Mouse (Mus musculus) hindbrain, postnatal 0 days (tissue): ENCODE measurements around the gene Gng12. TPM values are rescaled to one million over a fixed set of nuclear protein-coding genes. Genes with fewer than 3 reads are reported as not detected.
"Not testable (repeated sequence)": the region's sequence is repeated elsewhere in the genome, so short reads cannot be mapped to it uniquely, and the experiment has no call there.

Experiments
- ATAC-seq: fragments of 200-750 bp; cut with Nextera tagmentation; 2 replicates; pipeline ENCODE4 v1.8.0; 2017; ENCODE audit warnings: mild to moderate bottlenecking, moderate TSS enrichment, moderate library complexity
- DNase-seq: peaks from one replicate; pipeline ENCODE4 v3.0.0-alpha.2; 2015; ENCODE audit warnings: low spot score
- H3K27ac ChIP-seq: fragments of 300-500 bp; sonication (generic); 2 replicates; pipeline ENCODE4 v1.5.1; 2014; ENCODE audit warnings: mild to moderate bottlenecking
- H3K27me3 ChIP-seq: fragments of 300-500 bp; sonication (generic); 2 replicates; pipeline ENCODE4 v1.6.1; 2014; ENCODE audit warnings: low read length, mixed read lengths; ENCODE audit not compliant: insufficient read depth
- H3K36me3 ChIP-seq: fragments of 300-500 bp; sonication (generic); 2 replicates; pipeline ENCODE4 v1.6.1; 2014; ENCODE audit warnings: low read length, mixed read lengths; ENCODE audit not compliant: insufficient read depth
- H3K4me1 ChIP-seq: fragments of 300-500 bp; sonication (generic); 2 replicates; pipeline ENCODE4 v1.6.1; 2014; ENCODE audit warnings: antibody characterized with exemption, low read length, mixed read lengths; ENCODE audit not compliant: insufficient read depth
- H3K4me2 ChIP-seq: fragments of 300-500 bp; sonication (generic); 2 replicates; pipeline ENCODE4 v1.6.1; 2014; ENCODE audit warnings: low read depth, mild to moderate bottlenecking, low read length, moderate library complexity, mixed read lengths
- H3K4me3 ChIP-seq: fragments of 300-500 bp; sonication (generic); 2 replicates; pipeline ENCODE4 v1.5.1; 2014; ENCODE audit warnings: low read length
- H3K9ac ChIP-seq: fragments of 300-500 bp; sonication (generic); replicated peaks from 2 replicates; pipeline ENCODE4 v1.6.1; 2014; ENCODE audit warnings: mild to moderate bottlenecking, low read length, moderate library complexity, mixed read lengths
- H3K9me3 ChIP-seq: fragments of 300-500 bp; sonication (generic); 2 replicates; pipeline ENCODE4 v1.6.1; 2016; ENCODE audit warnings: low read length, mixed read lengths
- CTCF ChIP-seq: IDR thresholded peaks from 2 replicates; pipeline ENCODE4 v1.5.1; 2016; ENCODE audit warnings: antibody characterized with exemption, control low read depth, low read depth
- WGBS: fragments of 180-500 bp; shearing (Covaris S2); extraction: QIAGEN DNeasy Blood & Tissue Kit; methylation state at CpG from one replicate; pipeline ENCODE4 v1.1.7; 2014; 5-methylcytosine and 5-hydroxymethylcytosine counted together
- polyA plus RNA-seq: library from polyadenylated mRNA; unstranded; fragments of >200 nt; fragmentation: Nextera tagmentation; extraction: Ambion mirVana; gene quantifications from 2 replicates; pipeline ENCODE4 v1.2.1, GENCODE M21; 2015
- total RNA-seq: library from RNA; depleted of rRNA; stranded (reverse); fragments of >200 nt; gene quantifications from 2 replicates; pipeline ENCODE4 v1.2.3, GENCODE M21; 2014

The Gng12 gene
- total and polyA plus RNA-seq, 2 experiments from 2014 or later: 43.5 to 91.4 TPM

GRCm38 (mm10) chr6:67018365-67018764, 122.2 kb downstream of the Gng12 start:
- no peak for TF ChIP-seq CTCF
- WGBS: 73% methylated on average over 4 of the region's 4 CpGs

GRCm38 (mm10) chr6:67019001-67019400, 122.8 kb downstream of the Gng12 start:
- DNase-seq, H3K27ac ChIP-seq: not testable (repeated sequence)
- WGBS: 81% methylated on average over 7 of the region's 7 CpGs

More at GRCm38 (mm10) chr6:67018365-67018764, 122.2 kb downstream of the Gng12 start:
- DNase-seq (no peak), ATAC-seq (no peak)
- H3K27me3 ChIP-seq: no peaks in the 10 kb centered on the region
- no peaks in the 10 kb centered on the region for H3K9me3 ChIP-seq
- H3K4me3 ChIP-seq: no peak overlapping the region
- no peak overlapping the region for H3K4me2 ChIP-seq
- no peak overlapping the region for H3K9ac ChIP-seq
- H3K36me3 ChIP-seq: no peaks in the 10 kb centered on the region
- H3K27ac ChIP-seq: no peak overlapping the region
- no peaks in the 10 kb centered on the region for H3K4me1 ChIP-seq

GRCm38 (mm10) chr6:67021308-67021707, 125.1 kb downstream of the Gng12 start:
- 87% methylated on average over 5 of the region's 5 CpGs for whole genome bisulfite sequencing
- ATAC-seq (no peak), DNase-seq (no peak)
- Histone ChIP-seq H3K4me2 (no peak overlapping the region), H3K9me3 (no peaks in the 10 kb centered on the region), H3K27ac (no peak overlapping the region), H3K36me3 (no peaks in the 10 kb centered on the region), H3K4me1 (no peaks in the 10 kb centered on the region), H3K4me3 (no peak overlapping the region), H3K9ac (no peak overlapping the region), H3K27me3 (no peaks in the 10 kb centered on the region)
- no peak for TF ChIP-seq CTCF

More at GRCm38 (mm10) chr6:67019001-67019400, 122.8 kb downstream of the Gng12 start:
- H3K4me2 ChIP-seq, H3K27me3 ChIP-seq, H3K9me3 ChIP-seq, H3K4me3 ChIP-seq, ATAC-seq, H3K9ac ChIP-seq, H3K4me1 ChIP-seq, H3K36me3 ChIP-seq: not testable (repeated sequence)

- no peak for TF ChIP-seq CTCF
- no peaks in the 10 kb centered on the region for H3K27me3 ChIP-seq
- H3K27ac ChIP-seq: no peak overlapping the region
- WGBS: 83% methylated on average over 4 of the region's 4 CpGs
- peak; percentile 43; the same call in 1 of the 2 replicates for ATAC-seq
- no peaks in the 10 kb centered on the region for H3K4me1 ChIP-seq
- H3K9me3 ChIP-seq: no peaks in the 10 kb centered on the region
- DNase-seq: no peak
- H3K4me3 ChIP-seq: no peak overlapping the region
- H3K4me2 ChIP-seq: no peak overlapping the region
- no peak overlapping the region for H3K9ac ChIP-seq
- H3K36me3 ChIP-seq: no peaks in the 10 kb centered on the region
These were observed 127.5 kb downstream of the Gng12 start for GRCm38 (mm10) chr6:67023729-67024128.

GRCm38 (mm10) chr6:67026661-67027060, 130.5 kb downstream of the Gng12 start:
- Histone ChIP-seq H3K4me2 (no peak overlapping the region), H3K4me1 (no peaks in the 10 kb centered on the region), H3K27ac (no peak overlapping the region), H3K9me3 (no peaks in the 10 kb centered on the region), H3K27me3 (no peaks in the 10 kb centered on the region), H3K36me3 (no peaks in the 10 kb centered on the region), H3K4me3 (no peak overlapping the region), H3K9ac (no peak overlapping the region)
- no peak for ATAC-seq
- WGBS: 66% methylated on average over 3 of the region's 3 CpGs
- DNase-seq: no peak
- no peak for TF ChIP-seq CTCF

GRCm38 (mm10) chr6:67027438-67028142, 131.4 kb downstream of the Gng12 start:
- Histone ChIP-seq H3K9me3 (no peaks in the 10 kb centered on the region), H3K4me2 (no peak overlapping the region), H3K4me3 (no peak overlapping the region), H3K27me3 (no peaks in the 10 kb centered on the region), H3K36me3 (no peaks in the 10 kb centered on the region), H3K9ac (no peak overlapping the region), H3K4me1 (no peaks in the 10 kb centered on the region), H3K27ac (no peak overlapping the region)
- WGBS: 78% methylated on average over 9 of the region's 9 CpGs
- no peak for DNase-seq
- no peak for ATAC-seq
- no peak for TF ChIP-seq CTCF

GRCm38 (mm10) chr6:67029312-67029950, 133.2 kb downstream of the Gng12 start:
- Histone ChIP-seq H3K4me2 (no peak overlapping the region), H3K27ac (no peak overlapping the region), H3K36me3 (no peaks in the 10 kb centered on the region), H3K27me3 (no peaks in the 10 kb centered on the region), H3K4me1 (no peaks in the 10 kb centered on the region), H3K4me3 (no peak overlapping the region), H3K9me3 (no peaks in the 10 kb centered on the region), H3K9ac (no peak overlapping the region)
- DNase-seq: no peak
- WGBS: 40% methylated on average over 5 of the region's 5 CpGs
- 0 out of 2 replicates have a peak, but pooled peaks have one; percentile 18 for ATAC-seq
- no peak for TF ChIP-seq CTCF
